ENCODE assay signal across 8 mouse cellular contexts in the genomic region with DNA sequence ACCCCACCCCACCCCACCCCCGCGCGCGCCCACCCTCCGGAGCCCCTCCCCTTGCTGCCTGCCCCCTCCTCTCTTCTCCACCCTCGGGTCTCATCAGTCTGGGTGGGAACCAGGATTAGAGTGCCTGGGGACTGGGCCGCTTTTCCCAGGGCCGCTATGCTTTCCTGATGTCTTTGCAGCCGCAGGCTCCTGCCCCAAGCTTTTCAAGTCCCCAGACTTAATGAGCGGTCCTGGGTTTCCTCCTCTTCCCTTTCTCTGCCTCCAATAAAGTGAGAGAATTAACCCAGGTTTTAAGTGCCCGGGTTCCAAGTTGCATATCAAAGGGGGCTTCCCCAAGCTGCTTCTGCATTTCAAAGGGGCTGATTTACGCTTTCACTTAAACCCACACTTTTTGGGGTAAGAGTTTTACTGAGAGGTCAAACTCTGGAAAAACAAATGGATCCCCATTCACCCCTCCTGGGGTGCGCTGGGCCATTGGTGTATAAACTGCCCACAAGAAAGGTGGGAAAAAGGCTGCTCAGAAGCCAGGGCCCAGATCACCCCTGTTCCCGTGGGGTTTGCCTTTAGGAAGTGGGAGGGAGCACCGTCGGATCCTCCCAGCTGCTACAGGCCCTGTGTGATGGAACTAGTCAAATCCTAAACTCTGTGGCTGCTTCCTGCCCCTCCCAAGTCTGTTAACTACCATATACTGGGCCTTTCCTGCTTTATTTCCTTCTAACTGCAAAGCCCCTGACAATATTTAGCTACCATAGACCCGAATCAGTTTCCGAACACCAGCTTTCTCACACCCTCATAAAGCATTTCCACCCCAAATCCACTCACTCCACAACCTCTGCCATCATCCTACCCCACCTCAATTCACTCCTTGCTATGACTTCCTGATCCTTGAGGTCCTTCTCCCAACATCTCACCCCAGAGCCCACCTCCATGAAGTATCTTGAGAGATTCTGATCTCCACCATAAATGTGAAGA.
DNase-seq lines count a peak whose midpoint lies in the region; ATAC-seq lines count a peak whose summit lies in the region.

No protein-coding gene starts in this region.

- 21% methylated on average over 18 of the region's 18 CpGs for WGBS in liver, embryonic 11.5 days
- WGBS in neural tube, embryonic 15.5 days = 12% methylated on average over 18 of the region's 18 CpGs

- H3K27ac ChIP-seq in liver, embryonic 11.5 days (ENCODE audit: low read depth, low read length) = no peak overlapping the region; the same call in 1 of the 2 replicates
- H3K27ac ChIP-seq in neural tube, embryonic 15.5 days (replicated peaks) = peak overlapping the region; percentile 66

- no peaks in the 10 kb centered on the region for H3K9me3 ChIP-seq in liver, embryonic 11.5 days (ENCODE audit: control insufficient read depth, low read length)
- no peaks in the 10 kb centered on the region for H3K9me3 ChIP-seq in neural tube, embryonic 15.5 days (replicated peaks)

- no peak for ATAC-seq in liver, embryonic 11.5 days (replicated peaks; ENCODE audit: low FRiP score)
- peak; percentile 58; the same call in 1 of the 2 replicates for ATAC-seq in neural tube, embryonic 15.5 days (ENCODE audit: low FRiP score)
- ATAC-seq in erythroblast, adult 5-6 weeks (replicated peaks; ENCODE audit: low FRiP score, poor library complexity, severe bottlenecking) = no peak

- peak overlapping the region; percentile 2; the same call in 1 of the 2 replicates for H3K9ac ChIP-seq in liver, embryonic 11.5 days (ENCODE audit: low read depth, low read length)
- no peak overlapping the region for H3K9ac ChIP-seq in neural tube, embryonic 15.5 days (replicated peaks)

- peaks cover 14% of the 10 kb centered on the region for H3K4me1 ChIP-seq in liver, embryonic 11.5 days (replicated peaks; ENCODE audit: control insufficient read depth, insufficient read depth, low read length)
- H3K4me1 ChIP-seq in neural tube, embryonic 15.5 days = peaks cover 29% of the 10 kb centered on the region

- no peaks in the 10 kb centered on the region for H3K36me3 ChIP-seq in liver, embryonic 11.5 days (ENCODE audit: control insufficient read depth, insufficient read depth, low read length)
- no peaks in the 10 kb centered on the region for H3K36me3 ChIP-seq in neural tube, embryonic 15.5 days

- H3K4me2 ChIP-seq in liver, embryonic 11.5 days = peak overlapping the region; percentile 43
- peak overlapping the region; percentile 32 for H3K4me2 ChIP-seq in neural tube, embryonic 15.5 days

- no peak for DNase-seq in liver, embryonic 11.5 days (ENCODE audit: low spot score)
- no peak for DNase-seq in liver
- peak; percentile 63 for DNase-seq in forelimb bud, embryonic 11.5 days (ENCODE audit: low read depth, low spot score)
- DNase-seq in kidney, postnatal 36 days = peak; percentile 26 to 30
- no peak for DNase-seq in left cerebral cortex, adult 8-10 months (ENCODE audit: low spot score in 2 of 2)
- no peak for DNase-seq in left cerebral cortex, adult 11 months (ENCODE audit: low spot score)

- H3K27me3 ChIP-seq in liver, embryonic 11.5 days (replicated peaks; ENCODE audit: control insufficient read depth, insufficient read depth, low read length) = peaks cover 8% of the 10 kb centered on the region
- H3K27me3 ChIP-seq in neural tube, embryonic 15.5 days (replicated peaks) = no peaks in the 10 kb centered on the region

- no peak overlapping the region for H3K4me3 ChIP-seq in liver, embryonic 11.5 days (ENCODE audit: low read depth, low read length)
- no peak overlapping the region for H3K4me3 ChIP-seq in neural tube, embryonic 15.5 days (replicated peaks)

Comparison
In these comparisons a context has a peak if more than half of its experiments do, and no peak if none do; other contexts are left out.
1. DNase-seq: peak in forelimb bud, embryonic 11.5 days (single experiment) and kidney, postnatal 36 days (2 of 2); none in liver, embryonic 11.5 days (single experiment), liver (single experiment), left cerebral cortex, adult 8-10 months (0 of 2) and left cerebral cortex, adult 11 months (single experiment).